ENCODE assay signal across 10 mouse cellular contexts in the genomic region with DNA sequence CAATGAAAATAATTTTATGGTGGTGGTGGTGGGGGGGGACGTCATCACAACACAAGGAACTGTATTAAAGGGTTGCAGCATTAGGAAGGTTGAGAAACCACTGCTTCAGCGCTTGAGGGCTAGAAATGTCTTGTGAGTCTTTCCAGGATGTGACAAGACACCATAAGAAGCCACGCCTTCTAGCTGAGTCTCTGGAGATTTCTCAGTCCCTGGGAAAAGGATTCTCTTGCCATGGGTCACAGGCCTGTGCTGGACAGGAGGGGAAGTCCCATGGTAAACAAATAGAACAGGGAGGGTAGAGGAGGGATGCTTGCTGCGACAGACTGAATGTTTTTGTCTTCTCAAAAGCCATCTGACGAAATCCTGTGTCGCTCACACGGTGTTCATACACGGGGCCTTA. TPM values are rescaled to one million over a fixed set of nuclear protein-coding genes. Genes with fewer than 3 reads are reported as not detected.
DNase-seq lines count a peak whose midpoint lies in the region; ATAC-seq and TF ChIP-seq lines count a peak whose summit lies in the region.
"Had no signal": no experiment of that assay in that cellular context is flagged by ENCODE, and none has a peak within 500 bp of the region (broad histone marks: within the 10 kb centered on the region; RNA-seq: fewer than 3 reads in every experiment).

No protein-coding gene starts in this region.

- no peak overlapping the region for H3K4me3 ChIP-seq in kidney, embryonic 15.5 days (replicated peaks)
- no peak overlapping the region for H3K4me3 ChIP-seq in bone marrow, adult 2 months (replicated peaks; ENCODE audit: control insufficient read depth, low read depth, low read length)

- 77% methylated on average over 8 of the region's 8 CpGs for WGBS in kidney, embryonic 15.5 days
- 54% methylated on average over 8 of the region's 8 CpGs for WGBS in bone marrow, adult 2 months

- no peak for DNase-seq in kidney, adult 11 months
- peak; percentile 65 to 78 for DNase-seq in kidney, postnatal 25 days
- DNase-seq in right cerebral cortex, adult 2 months (ENCODE audit: low spot score in 2 of 2) = no peak
- no peak for DNase-seq in left cerebral cortex, postnatal 14 days (ENCODE audit: low spot score in 2 of 2)
- DNase-seq: gastrocnemius, postnatal 25 days; layer of hippocampus, adult 9-11 months had no signal

- H3K36me3 ChIP-seq in kidney, embryonic 15.5 days = no peaks in the 10 kb centered on the region

- 0 out of 2 replicates have a peak overlapping the region, but pooled peaks have one; percentile 2 for H3K9ac ChIP-seq in kidney, embryonic 15.5 days

- peaks cover 29% of the 10 kb centered on the region for H3K4me1 ChIP-seq in kidney, embryonic 15.5 days
- H3K4me1 ChIP-seq in bone marrow, adult 2 months (ENCODE audit: control insufficient read depth, insufficient read depth, low read length) = peaks cover 3% of the 10 kb centered on the region

- no peak for TF ChIP-seq CTCF in bone marrow, adult 2 months (IDR thresholded peaks at IDR 0.05; ENCODE audit: control insufficient read depth, insufficient read depth, low read length)

- H3K9me3 ChIP-seq in kidney, embryonic 15.5 days (replicated peaks) = no peaks in the 10 kb centered on the region

- H3K27ac ChIP-seq in kidney, embryonic 15.5 days = peak overlapping the region; percentile 56; the same call in 1 of the 2 replicates
- H3K27ac ChIP-seq in bone marrow, adult 2 months (ENCODE audit: control insufficient read depth, insufficient read depth, low read depth, low read length, poor library complexity) = peak overlapping the region; percentile 59
- H3K27ac ChIP-seq: hindbrain, postnatal 0 days had no signal

- ATAC-seq in kidney, embryonic 15.5 days (replicated peaks; ENCODE audit: low FRiP score) = no peak
- peak; percentile 52 for ATAC-seq in megakaryocyte progenitor cell, adult 5-6 weeks (replicated peaks; ENCODE audit: poor library complexity)
- ATAC-seq: hindbrain, postnatal 0 days had no signal

- intact Hi-C loops in left cerebral cortex, postnatal 14 days (cut with DNase I) = no loop called here

- no peak for TF ChIP-seq POLR2A in bone marrow, adult 2 months (IDR thresholded peaks at IDR 0.05; ENCODE audit: borderline replicate concordance, control insufficient read depth, low read depth, low read length)

- H3K27me3 ChIP-seq in kidney, embryonic 15.5 days = no peaks in the 10 kb centered on the region

- H3K4me2 ChIP-seq in kidney, embryonic 15.5 days = no peak overlapping the region

RNA-seq across cellular contexts. Expression of gene Txn2, which starts 37.0 kb away (rescaled TPM):
- 240 and 253 TPM in 2 replicates for polyA plus RNA-seq in kidney, embryonic 15.5 days (2015; fragmentation: Nextera tagmentation; extraction: Ambion mirVana)
- 172 and 288 TPM in 2 replicates for polyA plus RNA-seq in bone marrow, adult 2 months (2011; ENCODE audit: insufficient read depth, insufficient read length, low replicate concordance, missing spikeins)
- 196 and 255 TPM in 2 replicates for total RNA-seq in megakaryocyte progenitor cell, adult 5-6 weeks (2015)
- total RNA-seq in megakaryocyte progenitor cell, adult 5-6 weeks (2017) = 44.4 and 60.6 TPM in 2 replicates
- total RNA-seq in left cerebral cortex, postnatal 14 days (2021) = 100 to 1,000 TPM; 121 to 124 TPM

RNA-seq across cellular contexts. Expression of gene Myh9, which starts 49.8 kb away (rescaled TPM):
- polyA plus RNA-seq in kidney, embryonic 15.5 days (2015; fragmentation: Nextera tagmentation; extraction: Ambion mirVana) = 56.2 and 60.2 TPM in 2 replicates
- polyA plus RNA-seq in bone marrow, adult 2 months (2011; ENCODE audit: insufficient read depth, insufficient read length, low replicate concordance, missing spikeins) = 264 and 399 TPM in 2 replicates
- 167 and 191 TPM in 2 replicates for total RNA-seq in megakaryocyte progenitor cell, adult 5-6 weeks (2015)
- total RNA-seq in megakaryocyte progenitor cell, adult 5-6 weeks (2017) = 238 and 338 TPM in 2 replicates
- total RNA-seq in left cerebral cortex, postnatal 14 days (2021) = 10 to 100 TPM; 70.3 to 73.8 TPM

Comparison
In these comparisons a context has a peak if more than half of its experiments do, and no peak if none do; other contexts are left out.
1. DNase-seq: peak in kidney, postnatal 25 days (2 of 2); none in kidney, adult 11 months (single experiment), right cerebral cortex, adult 2 months (0 of 2) and left cerebral cortex, postnatal 14 days (0 of 2).